15 mouse cellular contexts compared by ENCODE assay signal in the genomic region with DNA sequence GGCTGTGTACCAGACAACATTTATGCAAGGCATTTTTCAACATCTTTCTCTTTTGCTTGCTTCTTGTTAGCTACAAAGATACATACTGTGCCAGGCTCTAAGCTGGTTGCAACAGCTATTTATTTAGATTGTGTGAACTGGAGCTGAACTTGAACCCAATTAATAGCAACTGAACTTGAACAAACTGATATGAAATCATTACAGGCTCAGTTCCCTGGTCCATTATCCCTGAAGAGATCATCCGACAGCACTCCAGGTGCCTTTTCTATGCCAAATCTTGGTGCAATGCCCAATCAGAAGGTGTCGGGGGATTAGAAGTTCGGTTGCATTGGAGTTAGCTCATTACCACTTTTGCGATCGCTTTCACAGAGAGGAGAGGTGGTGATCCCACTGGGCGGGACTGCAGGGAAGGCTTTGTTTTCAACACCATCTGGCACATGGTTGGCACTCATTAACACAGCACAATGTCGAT.
A peak's percentile ranks its signal among the peaks of the same experiment; 100 is the strongest.
DNase-seq lines count a peak whose midpoint lies in the region; ATAC-seq and TF ChIP-seq lines count a peak whose summit lies in the region.
"Had no signal": no experiment of that assay in that cellular context is flagged by ENCODE, and none has a peak within 500 bp of the region (broad histone marks: within the 10 kb centered on the region; RNA-seq: fewer than 3 reads in every experiment).

No protein-coding gene starts in this region.

- H3K36me3 ChIP-seq in forebrain, embryonic 14.5 days (ENCODE audit: control insufficient read depth, insufficient read depth, low read length), result no peaks in the 10 kb centered on the region
- H3K36me3 ChIP-seq in hindbrain, postnatal 0 days (ENCODE audit: insufficient read depth, low read length), result no peaks in the 10 kb centered on the region
- H3K36me3 ChIP-seq: embryonic facial prominence, embryonic 13.5 days; heart, embryonic 13.5 days had no signal

- no peak for TF ChIP-seq POLR2A in cerebellum, adult 2 months (IDR thresholded peaks at IDR 0.05; ENCODE audit: borderline replicate concordance, insufficient read depth, low read length)

- no peak overlapping the region for H3K27ac ChIP-seq in cerebellum, adult 2 months (ENCODE audit: insufficient read depth, low read length)
- peak overlapping the region; percentile 68; the same call in 1 of the 2 replicates for H3K27ac ChIP-seq in forebrain, embryonic 14.5 days (ENCODE audit: low read depth, low read length)
- H3K27ac ChIP-seq in hindbrain, postnatal 0 days, result no peak overlapping the region
- H3K27ac ChIP-seq: embryonic facial prominence, embryonic 13.5 days; gastrocnemius, adult 2 months; heart, embryonic 13.5 days had no signal

- peak; percentile 96 for ATAC-seq in forebrain, embryonic 14.5 days
- peak; percentile 75 for ATAC-seq in hindbrain, postnatal 0 days
- ATAC-seq: lung, postnatal 0 days had no signal

- peak overlapping the region; percentile 4; the same call in 1 of the 2 replicates for H3K4me2 ChIP-seq in forebrain, embryonic 14.5 days (ENCODE audit: low read length)
- H3K4me2 ChIP-seq in hindbrain, postnatal 0 days (ENCODE audit: low read depth, low read length), result no peak overlapping the region
- H3K4me2 ChIP-seq: embryonic facial prominence, embryonic 13.5 days; heart, embryonic 13.5 days had no signal

- peak; percentile 7 for DNase-seq in cerebellum, adult 11-12 months
- DNase-seq in cerebellum, adult 8-10 months, result no peak
- peak; percentile 27 to 38 for DNase-seq in cerebellum, adult 2 months
- peak; percentile 93 for DNase-seq in forebrain, embryonic 14.5 days (ENCODE audit: low spot score)
- DNase-seq in hindbrain, postnatal 0 days (ENCODE audit: low spot score), result peak; percentile 58
- no peak for DNase-seq in right cerebral cortex, postnatal 14 days
- DNase-seq in ovary, postnatal 14 days (ENCODE audit: low spot score), result no peak
- no peak for DNase-seq in MN1 (ENCODE audit: low spot score)
- DNase-seq: gastrocnemius, adult 2 months; kidney, postnatal 4 days; right cerebral cortex, postnatal 4 days had no signal

- H3K9ac ChIP-seq in forebrain, embryonic 14.5 days (ENCODE audit: low read length), result no peak overlapping the region
- H3K9ac ChIP-seq in hindbrain, postnatal 0 days (replicated peaks; ENCODE audit: low read length), result no peak overlapping the region
- H3K9ac ChIP-seq: embryonic facial prominence, embryonic 13.5 days; heart, embryonic 13.5 days had no signal

- no peaks in the 10 kb centered on the region for H3K27me3 ChIP-seq in cerebellum, adult 2 months (ENCODE audit: control insufficient read depth, insufficient read depth, low read length)
- H3K27me3 ChIP-seq in forebrain, embryonic 14.5 days (replicated peaks; ENCODE audit: control insufficient read depth, insufficient read depth, low read length), result no peaks in the 10 kb centered on the region
- no peaks in the 10 kb centered on the region for H3K27me3 ChIP-seq in hindbrain, postnatal 0 days (ENCODE audit: insufficient read depth, low read length)
- H3K27me3 ChIP-seq: embryonic facial prominence, embryonic 13.5 days; heart, embryonic 13.5 days had no signal

- WGBS in cerebellum, adult 2 months, result 8% methylated on average over 7 of the region's 7 CpGs
- 9% methylated on average over 7 of the region's 7 CpGs for WGBS in forebrain, embryonic 14.5 days
- WGBS in hindbrain, postnatal 0 days, result 27% methylated on average over 7 of the region's 7 CpGs

- TF ChIP-seq CTCF in cerebellum, adult 2 months (IDR thresholded peaks at IDR 0.05; ENCODE audit: borderline replicate concordance, insufficient read depth, low read depth, low read length), result no peak
- TF ChIP-seq CTCF in hindbrain, postnatal 0 days (IDR thresholded peaks at IDR 0.05; ENCODE audit: low read depth), result no peak

- no peaks in the 10 kb centered on the region for H3K9me3 ChIP-seq in forebrain, embryonic 14.5 days (replicated peaks; ENCODE audit: control insufficient read depth, low read length)
- H3K9me3 ChIP-seq in hindbrain, postnatal 0 days (ENCODE audit: low read length), result no peaks in the 10 kb centered on the region
- H3K9me3 ChIP-seq: embryonic facial prominence, embryonic 13.5 days; heart, embryonic 13.5 days had no signal

- no peak overlapping the region for H3K4me3 ChIP-seq in cerebellum, adult 2 months (replicated peaks; ENCODE audit: insufficient read depth, low read depth, low read length)
- H3K4me3 ChIP-seq in forebrain, embryonic 14.5 days (ENCODE audit: low read depth, low read length), result no peak overlapping the region
- no peak overlapping the region for H3K4me3 ChIP-seq in hindbrain, postnatal 0 days (ENCODE audit: low read length)
- H3K4me3 ChIP-seq: embryonic facial prominence, embryonic 13.5 days; gastrocnemius, adult 2 months; heart, embryonic 13.5 days; myocyte had no signal

- peaks cover 8% of the 10 kb centered on the region; the same call in 1 of the 2 replicates for H3K4me1 ChIP-seq in cerebellum, adult 2 months (ENCODE audit: control insufficient read depth, insufficient read depth, low read length)
- peaks cover 7% of the 10 kb centered on the region; the same call in 1 of the 2 replicates for H3K4me1 ChIP-seq in forebrain, embryonic 14.5 days (ENCODE audit: control insufficient read depth, insufficient read depth, low read length)
- H3K4me1 ChIP-seq in hindbrain, postnatal 0 days (ENCODE audit: insufficient read depth, low read length), result peaks cover 8% of the 10 kb centered on the region; the same call in 1 of the 2 replicates
- H3K4me1 ChIP-seq: embryonic facial prominence, embryonic 13.5 days had no signal

Comparison
In these comparisons a context has a peak if more than half of its experiments do, and no peak if none do; other contexts are left out.
1. DNase-seq: peak in cerebellum, adult 11-12 months (single experiment), cerebellum, adult 2 months (2 of 2), forebrain, embryonic 14.5 days (single experiment) and hindbrain, postnatal 0 days (single experiment); none in cerebellum, adult 8-10 months (single experiment), right cerebral cortex, postnatal 14 days (single experiment), ovary, postnatal 14 days (single experiment) and MN1 (single experiment).